Mouse (Mus musculus): ENCODE data around the gene Hcrtr1.

Hcrtr1 gene

DNA sequence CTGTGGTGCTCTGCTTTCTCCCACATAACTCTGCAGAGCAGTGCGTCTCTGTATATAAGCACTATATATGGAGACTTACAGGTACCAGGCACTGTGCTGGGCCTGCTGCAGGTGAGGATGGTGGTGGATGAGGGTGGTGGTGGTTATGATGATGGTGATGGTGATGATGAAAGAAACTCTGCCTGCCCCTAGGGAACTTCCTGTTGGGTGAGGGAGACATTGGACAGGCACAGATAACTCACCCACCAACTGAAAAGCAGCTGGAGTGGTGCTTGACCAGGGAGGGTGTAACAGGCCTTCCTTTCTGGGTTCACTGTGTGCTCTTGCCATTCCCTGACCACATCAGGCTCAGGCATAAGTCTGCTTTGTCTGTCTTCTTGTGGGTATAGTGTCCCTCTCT, 26.4 kb downstream of the Hcrtr1 start:
- no peak for DNase-seq

DNA sequence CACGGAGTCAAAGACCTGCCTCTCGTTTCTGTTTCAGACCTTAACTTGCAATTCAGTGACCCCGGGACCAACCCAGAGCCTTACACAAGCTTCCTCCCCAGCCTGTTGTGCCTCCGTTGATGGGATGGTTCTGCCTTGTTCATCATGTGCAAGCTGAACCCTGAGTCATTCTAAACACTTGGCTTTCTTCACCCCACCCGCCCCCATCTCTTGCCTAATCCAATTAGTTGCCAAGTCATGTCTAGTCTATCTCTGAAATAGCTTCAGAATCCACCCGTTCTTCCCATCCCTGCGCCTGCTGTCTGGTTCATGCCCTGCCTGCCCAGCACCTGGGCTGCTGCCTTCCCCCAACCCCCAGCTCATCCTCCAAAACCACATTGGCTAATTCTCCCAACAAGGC, 26.9 kb downstream of the Hcrtr1 start:
- no peak for DNase-seq

DNA sequence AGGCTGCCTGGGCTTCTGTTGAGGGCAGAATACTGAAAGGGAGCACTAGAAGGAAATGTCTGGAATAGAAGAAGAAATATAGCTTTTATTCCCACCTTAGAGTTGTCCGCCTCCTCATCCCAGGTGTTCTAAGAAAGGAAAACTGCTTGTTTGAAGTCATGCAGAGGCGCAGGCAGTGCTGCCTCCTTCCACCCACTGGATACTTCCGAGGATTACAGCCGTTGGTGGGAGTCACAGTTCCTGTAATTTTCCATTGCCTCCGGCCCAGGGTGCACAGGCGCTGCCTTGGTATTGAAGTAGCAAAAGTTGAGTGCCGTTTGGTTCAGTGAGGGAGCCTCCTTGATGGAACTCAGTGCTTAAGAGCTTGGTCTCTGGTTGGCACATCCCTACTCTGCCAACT, 29.1 kb downstream of the Hcrtr1 start:
- no peak for DNase-seq

DNA sequence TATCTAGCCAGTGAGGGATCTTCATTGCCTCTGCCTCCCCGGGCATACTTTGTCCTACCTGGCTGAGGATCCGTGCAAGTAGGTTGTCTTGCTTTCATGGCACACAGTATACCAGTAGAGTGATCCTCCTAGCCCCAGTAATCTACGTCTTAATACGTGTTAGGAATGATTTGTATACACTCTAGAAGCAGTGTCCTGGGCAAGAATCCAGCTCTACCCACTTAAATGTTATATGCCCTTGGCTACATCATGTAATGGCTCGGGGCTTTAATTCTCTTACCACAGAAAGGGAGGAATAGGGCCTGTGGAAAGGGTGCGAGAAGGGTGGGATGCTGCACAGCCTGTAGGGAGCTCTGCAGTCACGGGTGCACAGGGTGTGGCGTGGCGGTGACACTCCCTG, 29.5 kb downstream of the Hcrtr1 start:
- no peak for DNase-seq

DNA sequence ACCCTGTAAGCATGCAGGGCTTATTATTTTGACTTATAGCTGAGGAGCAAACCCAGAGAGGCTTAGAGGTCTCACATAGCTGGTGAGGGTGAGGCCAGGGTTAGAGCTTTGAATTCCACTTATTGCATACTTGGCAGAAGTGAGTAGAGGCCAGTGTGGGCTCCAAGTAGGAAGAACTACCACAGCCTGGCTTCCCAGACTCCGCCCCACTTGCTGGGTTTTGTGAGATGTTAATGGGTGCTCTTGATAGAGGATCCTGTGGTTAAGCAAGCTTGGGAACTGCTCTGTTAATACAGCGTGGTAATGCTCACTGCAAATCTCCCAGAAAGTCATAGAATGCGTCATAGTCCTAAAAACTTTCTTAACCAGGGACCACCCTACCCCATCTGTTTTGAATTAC, 30.2 kb downstream of the Hcrtr1 start:
- DNase-seq = no peak

DNA sequence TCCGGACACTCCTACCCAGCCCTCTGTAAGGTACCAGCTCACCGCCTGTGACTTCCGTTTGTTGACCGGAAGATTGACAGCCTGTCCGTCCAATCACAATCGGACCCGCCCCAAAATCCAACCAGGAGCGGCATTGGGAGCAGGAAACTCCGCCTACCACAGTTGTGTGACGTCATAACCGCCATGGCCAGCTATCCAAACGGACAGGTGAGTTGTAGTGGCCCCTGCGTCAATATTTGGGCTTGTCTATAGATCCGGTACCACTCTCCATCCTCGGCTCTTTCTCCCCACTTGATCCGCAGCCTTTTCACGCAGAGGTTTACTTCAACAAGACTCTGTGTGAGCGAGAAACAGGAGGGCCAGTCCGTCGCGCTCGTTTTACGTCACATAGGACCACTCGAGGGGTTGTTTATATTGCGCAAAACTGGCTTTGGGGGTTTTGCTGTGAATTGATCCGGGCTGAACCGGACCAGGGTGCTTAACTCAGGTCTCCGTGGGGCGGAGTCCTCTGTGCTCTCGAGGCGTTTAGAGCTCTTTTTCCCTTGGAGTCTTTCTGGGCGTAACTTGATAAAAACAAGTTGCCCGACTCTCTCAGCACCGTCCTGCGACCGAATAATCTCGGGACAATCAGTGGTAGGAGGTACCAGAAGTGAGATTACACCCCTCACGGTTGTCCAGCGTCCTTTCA, 31.6 kb downstream of the Hcrtr1 start:
- DNase-seq = peak; percentile 100

DNA sequence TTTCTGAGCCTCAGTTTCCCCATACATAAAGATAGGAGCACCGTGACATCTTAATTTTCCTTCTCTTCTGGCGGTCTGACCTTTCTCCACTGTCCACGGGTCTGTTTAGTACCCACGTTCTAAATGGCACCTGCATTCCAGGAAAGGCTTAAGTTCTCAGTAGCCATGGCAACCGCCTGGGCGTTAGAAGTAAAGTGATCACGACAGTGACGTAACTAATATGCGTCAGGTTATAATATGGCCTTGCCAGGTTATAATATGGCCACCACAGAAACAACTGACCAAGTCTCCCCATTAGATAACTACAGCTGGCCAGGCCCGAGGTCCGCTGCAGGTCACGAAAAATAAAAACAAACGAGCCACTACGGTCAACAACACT, 32.1 kb downstream of the Hcrtr1 start:
- DNase-seq = no peak

DNA sequence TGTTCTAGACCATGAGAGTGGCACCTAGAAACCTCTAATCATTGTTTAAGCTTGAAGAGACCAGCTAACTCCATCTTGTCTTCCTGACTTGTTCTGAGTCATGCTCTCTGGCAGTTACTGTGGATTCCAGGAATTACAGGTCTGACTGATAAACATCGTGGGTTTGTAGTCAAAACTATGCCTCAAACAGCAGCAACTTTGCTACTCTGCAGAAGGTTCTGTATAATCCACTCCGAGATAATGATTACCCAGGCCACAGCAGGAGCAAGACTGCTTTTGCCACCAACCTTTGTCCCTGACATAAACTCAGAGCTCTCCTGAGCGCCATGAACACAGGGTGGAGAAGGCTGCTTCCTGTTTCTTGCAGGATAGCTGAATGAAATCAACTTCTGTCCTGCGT, 34.6 kb downstream of the Hcrtr1 start:
- peak; percentile 40 for DNase-seq

DNA sequence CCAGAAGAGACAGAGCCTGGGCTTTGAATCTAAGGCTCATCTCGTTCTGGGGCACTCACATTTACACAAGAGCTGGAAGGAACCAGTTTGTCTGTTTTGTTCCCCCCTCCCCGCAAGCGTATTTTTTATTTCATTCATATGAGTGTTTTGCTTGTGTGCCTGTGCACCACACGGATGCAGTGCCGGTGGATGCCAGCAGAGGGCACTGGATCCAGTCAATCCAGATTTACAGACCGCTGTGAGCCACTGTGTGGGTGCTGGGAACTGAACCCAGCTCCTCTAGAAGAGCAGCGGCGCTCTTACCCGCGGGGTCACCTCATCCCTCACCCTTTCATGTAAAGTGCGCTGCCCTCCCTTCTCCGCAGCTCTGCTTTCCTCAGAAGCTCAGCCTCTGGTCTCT, 35.5 kb downstream of the Hcrtr1 start:
- no peak for DNase-seq

DNA sequence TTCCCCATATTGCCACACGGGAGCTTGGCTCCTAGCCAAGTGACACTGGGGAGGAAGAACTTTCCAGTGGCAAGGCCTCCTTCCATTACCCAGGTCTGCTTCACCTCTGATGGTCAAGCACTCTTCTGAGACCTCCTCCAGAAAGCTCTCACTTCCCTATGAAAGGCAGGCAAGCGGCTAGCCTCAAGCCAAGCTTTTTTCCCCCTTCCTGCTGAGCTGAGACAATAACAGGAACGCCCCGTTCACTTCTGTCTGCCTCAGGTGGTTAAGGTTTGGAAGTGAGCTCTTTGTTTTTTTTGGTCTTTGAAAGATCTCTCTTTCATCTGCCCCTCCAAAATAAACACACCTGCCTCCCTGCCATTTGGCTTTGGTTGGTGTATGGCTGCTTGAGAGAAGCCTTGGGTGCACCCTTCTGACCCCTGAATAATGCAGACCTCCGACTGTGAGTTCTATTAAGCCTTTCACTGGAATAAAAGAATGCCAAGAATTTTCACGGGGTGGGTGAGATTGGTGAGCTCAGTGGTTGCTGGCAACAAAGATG, 37.0 kb downstream of the Hcrtr1 start, which contains the start of gene Pef1:
Gene Pef1 (plus strand): TSS at position 448 of the 541 bp plus-strand sequence.
- DNase-seq = no peak

DNA sequence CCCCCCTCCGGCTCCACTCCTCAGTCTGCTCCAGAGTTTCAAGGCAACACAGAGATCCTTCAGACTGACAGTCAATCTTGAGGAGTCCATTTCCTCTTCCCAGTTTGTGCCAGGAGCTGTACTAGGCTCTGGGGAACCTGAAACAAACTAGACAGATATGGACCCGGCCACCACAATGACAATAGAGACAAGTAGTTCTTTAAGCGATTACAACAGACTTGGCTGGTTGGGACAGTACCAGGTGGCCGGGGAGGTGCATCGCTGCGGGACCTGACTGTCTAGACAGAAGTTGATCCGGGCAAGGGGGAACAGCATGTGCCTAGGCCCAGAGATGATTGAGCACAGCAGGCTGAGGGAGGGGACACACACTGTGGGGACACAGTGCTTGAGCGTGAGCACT, 38.0 kb downstream of the Hcrtr1 start:
- DNase-seq = no peak

DNA sequence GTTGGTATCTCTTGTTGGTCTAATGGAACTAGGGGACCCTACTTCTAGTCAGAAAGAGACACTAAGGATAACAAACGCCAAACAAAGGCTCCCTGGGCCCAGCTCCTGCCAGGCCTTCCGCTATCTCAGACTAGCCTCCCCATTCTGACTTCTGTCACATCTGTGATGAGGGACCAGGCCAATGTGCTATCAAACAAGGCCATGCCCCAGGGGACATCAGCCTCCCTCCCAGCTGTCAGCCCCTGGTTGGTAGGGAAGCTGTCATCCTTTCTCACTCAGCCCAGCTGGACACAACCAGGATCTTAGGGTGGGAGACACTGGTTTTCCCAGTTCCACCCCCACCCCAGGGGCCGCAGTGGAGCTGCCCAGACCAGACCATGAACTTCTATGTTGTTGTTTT, 44.0 kb downstream of the Hcrtr1 start:
- DNase-seq = no peak

DNA sequence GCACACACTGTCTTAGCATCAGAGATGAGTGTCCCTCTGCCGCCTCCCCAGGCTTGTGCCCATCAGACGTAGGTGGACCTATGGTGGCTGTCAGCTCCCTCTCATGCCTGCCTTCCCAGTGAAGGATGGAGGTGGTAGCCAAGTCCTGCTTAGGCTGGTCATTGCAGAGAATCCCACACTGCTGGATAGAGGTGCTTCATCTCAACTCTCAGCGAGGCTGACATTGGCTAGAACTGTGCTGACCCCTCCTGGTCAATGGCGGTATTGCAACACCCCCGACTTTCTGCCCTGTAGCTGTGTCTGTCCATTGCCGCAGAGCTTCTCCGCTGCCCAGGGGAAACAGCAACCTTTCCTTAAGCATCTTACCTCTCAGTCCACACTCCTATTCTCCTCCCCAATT, 51.9 kb downstream of the Hcrtr1 start:
- DNase-seq = peak; percentile 95

DNA sequence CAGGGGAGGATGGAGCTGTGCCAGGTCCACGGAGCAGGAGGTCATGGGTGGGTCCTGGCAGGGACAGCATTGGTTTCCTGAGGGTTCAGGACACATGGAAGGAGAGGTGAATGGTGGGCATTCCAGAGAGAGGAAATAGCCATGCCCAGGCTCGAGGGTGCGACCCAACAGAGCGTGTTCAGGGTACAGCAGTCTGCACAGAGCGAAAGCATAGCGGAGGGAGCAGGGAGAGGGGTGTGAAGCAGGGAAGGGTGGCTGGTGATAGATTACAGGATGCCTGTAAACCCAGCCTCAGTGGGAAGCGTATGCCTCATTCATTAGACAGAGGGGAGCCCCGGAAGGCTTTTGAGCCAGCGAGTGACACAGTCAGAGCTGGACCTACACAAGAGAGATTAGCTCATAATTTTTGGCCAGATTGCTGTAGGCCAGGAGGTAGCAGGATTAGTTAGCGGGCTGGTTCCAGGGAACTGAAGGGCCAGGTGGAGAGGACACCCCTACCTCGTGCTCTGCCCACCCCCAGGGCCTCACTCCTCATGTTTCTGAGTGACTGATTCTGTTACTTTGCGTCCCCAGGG, 53.8 kb downstream of the Hcrtr1 start:
- DNase-seq = no peak

DNA sequence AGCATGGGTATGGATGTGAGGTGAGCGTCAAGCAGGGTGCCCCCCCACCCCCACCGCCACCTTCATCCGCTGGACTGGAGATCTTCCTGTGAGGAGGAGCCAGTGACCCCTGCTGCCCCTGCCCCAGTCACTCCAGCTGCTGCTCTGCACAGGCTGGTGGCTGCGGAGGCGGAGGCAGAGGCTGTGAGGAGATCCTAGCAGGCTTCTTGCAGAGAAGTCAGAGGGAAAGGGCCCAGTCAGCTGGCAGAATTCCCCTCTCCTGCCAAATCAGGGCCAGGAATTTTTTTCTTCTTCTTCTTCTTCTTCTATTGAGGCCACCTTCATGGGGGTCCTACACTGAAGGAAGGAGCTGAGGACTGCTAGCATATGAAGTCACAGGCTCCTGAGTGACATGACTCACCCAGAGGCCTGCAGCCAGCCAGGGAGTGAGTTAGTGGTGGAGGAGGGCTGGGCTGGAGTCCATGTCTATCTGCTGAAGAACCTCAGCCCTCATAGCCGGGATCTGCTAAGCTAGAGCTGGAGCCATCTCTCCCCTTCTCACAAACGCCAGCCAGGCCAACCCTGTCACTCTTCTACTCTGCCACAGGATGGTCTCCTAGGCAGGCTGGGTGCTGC, 54.7 kb downstream of the Hcrtr1 start:
- DNase-seq = no peak

DNA sequence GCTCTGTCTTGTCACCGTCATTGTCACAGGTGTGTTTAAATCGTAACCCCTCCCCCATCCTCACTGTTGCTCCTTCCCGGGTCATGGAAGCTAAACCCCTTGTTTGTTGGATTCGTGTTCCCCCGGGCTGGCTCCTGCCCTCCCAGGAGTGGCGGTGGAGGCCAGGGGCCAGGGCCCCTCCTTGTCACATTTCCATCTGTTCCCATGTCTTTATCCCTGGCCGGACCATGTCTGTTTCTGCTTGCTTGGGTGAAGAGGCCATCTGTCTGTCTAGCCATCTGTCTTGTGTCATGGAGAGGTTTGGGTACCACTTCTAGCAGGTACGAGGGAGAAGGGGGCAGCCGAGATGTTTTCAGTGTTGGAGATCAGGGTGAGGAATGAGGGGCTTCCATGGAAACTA, 56.9 kb downstream of the Hcrtr1 start:
- no peak for DNase-seq

DNA sequence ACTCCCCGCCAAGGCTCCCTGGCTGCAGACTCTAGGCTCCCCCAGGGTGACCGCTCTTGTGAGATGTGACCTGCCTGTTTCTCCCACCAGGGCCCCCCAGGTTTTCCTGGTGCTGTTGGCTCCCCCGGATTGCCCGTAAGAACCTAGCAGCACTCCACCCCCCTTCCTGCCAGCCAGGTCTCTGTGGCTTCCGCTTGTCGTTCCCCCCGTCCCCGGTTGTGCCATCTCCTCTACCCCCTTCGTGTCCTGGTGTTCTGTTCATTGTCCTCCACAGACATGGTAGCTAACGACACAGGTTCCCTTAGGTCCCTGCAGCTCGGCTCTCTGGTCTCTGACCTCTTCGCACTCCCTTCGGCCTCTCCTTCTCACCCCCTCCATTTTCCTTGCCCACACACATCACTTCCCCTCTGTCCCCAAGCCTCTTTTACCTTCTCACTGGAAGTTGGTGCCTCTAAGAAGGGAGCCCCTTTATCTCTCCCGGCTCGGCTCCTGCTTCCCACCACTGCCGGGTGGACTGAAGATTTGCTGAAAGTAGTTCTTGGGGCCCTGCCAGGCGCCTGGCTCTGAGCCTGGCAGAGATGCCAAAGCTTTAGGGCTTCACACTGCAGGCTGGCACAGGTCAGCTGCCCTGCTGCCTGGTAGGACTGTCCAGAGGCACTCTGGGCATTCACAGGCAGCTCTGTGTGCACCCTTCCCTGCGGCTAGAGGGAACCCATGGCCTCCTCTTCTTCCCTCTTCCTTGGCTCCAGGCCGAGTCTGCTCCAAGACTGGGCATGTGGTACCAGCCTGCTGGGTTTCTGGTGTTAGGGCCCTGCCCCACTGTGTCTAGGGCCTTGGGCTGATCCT, 57.6 kb downstream of the Hcrtr1 start:
- peak; percentile 86 for DNase-seq
